Mouse (Mus musculus) erythroblast, embryonic 14.5 days (primary cell): Measurements from ENCODE around the gene Lrba.

ENCODE experiments used
- GATA1 ChIP-seq: IDR thresholded peaks from 2 replicates; pipeline ENCODE4 v1.6.1; 2012; ENCODE audit warnings: low read length, inconsistent platforms, mixed read lengths
- TAL1 ChIP-seq: IDR thresholded peaks from 3 replicates; pipeline ENCODE4 v1.6.1; 2012; ENCODE audit warnings: low read length, inconsistent platforms, mixed read lengths

DNA sequence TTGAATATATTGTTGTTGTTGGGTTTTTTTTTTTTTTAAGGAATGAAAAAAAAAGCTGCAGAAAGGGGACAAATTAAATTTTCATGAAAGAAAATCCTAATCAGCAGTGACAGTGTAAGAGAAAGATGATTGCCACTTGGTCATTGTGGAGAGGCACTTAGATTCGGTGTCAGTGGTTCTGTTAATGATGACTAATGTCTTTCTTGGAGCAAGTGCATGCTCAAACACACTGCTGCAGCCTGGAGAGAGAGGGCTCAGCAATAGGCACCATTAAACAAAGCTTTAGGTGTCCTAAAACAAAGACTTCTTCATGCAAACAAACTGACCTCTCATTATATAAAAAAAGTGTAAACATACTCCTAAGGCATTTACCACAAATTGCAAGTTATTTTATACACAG, 334.5 kb downstream of the Lrba start:
- TF ChIP-seq GATA1 (no peak), TAL1 (no peak)
